Mouse (Mus musculus): ENCODE measurements around the gene 1500009C09Rik.

The 1500009C09Rik gene

GRCm38 (mm10) chr15:82247131-82247776 lies 4.9 kb upstream of the 1500009C09Rik start:
- in situ Hi-C loops (cut with MboI, MseI), result no loop called here

- in situ Hi-C loops (cut with MboI, MseI), result no loop called here
These were observed 618 bp upstream of the 1500009C09Rik start for GRCm38 (mm10) chr15:82251579-82251978.

- in situ Hi-C loops (cut with MboI, MseI), result no loop called here
These were observed 3.1 kb downstream of the 1500009C09Rik start for GRCm38 (mm10) chr15:82255248-82255647.

- in situ Hi-C loops (cut with MboI, MseI), result no loop called here
These were observed 3.8 kb downstream of the 1500009C09Rik start for GRCm38 (mm10) chr15:82255944-82256383.

GRCm38 (mm10) chr15:82259510-82259909 lies 7.3 kb downstream of the 1500009C09Rik start:
- in situ Hi-C loops (cut with MboI, MseI), result no loop called here

- in situ Hi-C loops (cut with MboI, MseI), result no loop called here
These were observed 14.2 kb downstream of the 1500009C09Rik start for GRCm38 (mm10) chr15:82266356-82266755.

- in situ Hi-C loops (cut with MboI, MseI), result no loop called here
These were observed 16.0 kb downstream of the 1500009C09Rik start for GRCm38 (mm10) chr15:82268185-82268584.

- in situ Hi-C loops (cut with MboI, MseI), result no loop called here
These were observed 16.6 kb downstream of the 1500009C09Rik start for GRCm38 (mm10) chr15:82268783-82269182.

GRCm38 (mm10) chr15:82271201-82271600 lies 19.0 kb downstream of the 1500009C09Rik start:
- in situ Hi-C loops (cut with MboI, MseI), result loop anchor here (5.0 to 10.0 kb wide), 2 partner anchors 141 to 514 kb away; no protein-coding TSS in a partner anchor

GRCm38 (mm10) chr15:82272295-82272694 lies 20.1 kb downstream of the 1500009C09Rik start:
- in situ Hi-C loops (cut with MboI, MseI), result loop anchor here (5.0 to 10.0 kb wide), 2 partner anchors 140 to 513 kb away; no protein-coding TSS in a partner anchor

GRCm38 (mm10) chr15:82274593-82274926 lies 22.4 kb downstream of the 1500009C09Rik start, which contains the start of gene Sept3:
Gene Sept3 (plus strand): TSS chr15:82274893.
- in situ Hi-C loops (cut with MboI, MseI), result loop anchor here (5.0 to 10.0 kb wide), 2 partner anchors 138 to 510 kb away; no protein-coding TSS in a partner anchor

GRCm38 (mm10) chr15:82274927-82275901 lies 23.0 kb downstream of the 1500009C09Rik start:
- in situ Hi-C loops (cut with MboI, MseI), result loop anchor here (5.0 to 10.0 kb wide), 2 partner anchors 137 to 510 kb away; no protein-coding TSS in a partner anchor

GRCm38 (mm10) chr15:82277591-82277990 lies 25.4 kb downstream of the 1500009C09Rik start:
- in situ Hi-C loops (cut with MboI, MseI), result loop anchor here (10.0 kb wide), 1 partner anchor 507 kb away; no protein-coding TSS in a partner anchor

GRCm38 (mm10) chr15:82280638-82281037 lies 28.4 kb downstream of the 1500009C09Rik start:
- in situ Hi-C loops (cut with MboI, MseI), result no loop called here

- in situ Hi-C loops (cut with MboI, MseI), result no loop called here
These were observed 34.0 kb downstream of the 1500009C09Rik start for GRCm38 (mm10) chr15:82286157-82286556.

GRCm38 (mm10) chr15:82290252-82290651 lies 38.1 kb downstream of the 1500009C09Rik start:
- in situ Hi-C loops (cut with MboI, MseI), result no loop called here

- in situ Hi-C loops (cut with MboI, MseI), result no loop called here
These were observed 40.7 kb downstream of the 1500009C09Rik start for GRCm38 (mm10) chr15:82292851-82293250.

GRCm38 (mm10) chr15:82293271-82293711 lies 41.1 kb downstream of the 1500009C09Rik start:
- in situ Hi-C loops (cut with MboI, MseI), result no loop called here

GRCm38 (mm10) chr15:82294059-82294458 lies 41.9 kb downstream of the 1500009C09Rik start:
- in situ Hi-C loops (cut with MboI, MseI), result no loop called here

GRCm38 (mm10) chr15:82298764-82299561 lies 46.8 kb downstream of the 1500009C09Rik start, which contains the start of gene Wbp2nl:
Gene Wbp2nl (plus strand): TSS chr15:82298954.
- in situ Hi-C loops (cut with MboI, MseI), result no loop called here

- in situ Hi-C loops (cut with MboI, MseI), result no loop called here
These were observed 54.9 kb downstream of the 1500009C09Rik start for GRCm38 (mm10) chr15:82307107-82307506.

All from T-helper 1 cell (primary cell).